Mouse (Mus musculus): ENCODE data around the gene Cacna2d1.

The Cacna2d1 gene

GRCm38 (mm10) chr5:16155375-16156284 is 221.1 kb downstream of the Cacna2d1 start:
- DNase-seq (ENCODE audit: low spot score), result no peak

- DNase-seq (ENCODE audit: low spot score), result no peak
Measured at GRCm38 (mm10) chr5:16163270-16163669, 228.8 kb downstream of the Cacna2d1 start.

DNA sequence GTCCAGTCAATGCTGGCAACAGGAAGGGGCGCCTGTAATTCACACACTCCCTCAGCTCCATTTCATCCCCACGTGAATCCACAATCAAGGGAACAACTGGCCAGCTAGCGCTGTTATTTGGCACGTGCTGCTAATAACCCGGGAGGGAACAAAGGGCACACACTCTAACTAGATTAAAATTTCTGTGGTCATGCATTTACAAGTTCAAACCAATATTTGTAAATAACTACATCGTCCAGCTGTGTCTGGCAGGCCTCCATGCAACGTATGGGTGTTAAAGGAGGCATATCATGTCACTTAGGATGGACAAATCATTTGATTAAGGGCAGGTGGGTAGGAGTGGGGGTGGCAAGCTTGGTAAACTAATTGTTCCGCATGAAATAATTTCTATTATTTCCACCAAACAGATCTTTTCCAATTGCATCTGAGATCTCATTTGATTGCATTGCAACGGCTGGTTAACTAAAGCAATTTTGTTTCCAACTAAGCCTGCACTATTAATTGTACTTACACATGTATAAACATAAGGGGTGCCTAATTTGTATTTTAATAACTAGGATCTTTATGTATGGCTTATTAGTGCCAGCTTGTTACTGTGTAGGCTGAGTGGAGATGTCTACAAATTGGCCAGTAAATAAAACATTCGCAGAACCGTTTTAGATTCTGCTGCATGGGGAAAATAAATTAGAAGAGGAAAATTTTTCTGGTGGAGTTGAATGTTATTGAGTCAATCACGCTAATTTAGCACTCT is 231.8 kb downstream of the Cacna2d1 start:
- DNase-seq (ENCODE audit: low spot score), result no peak

GRCm38 (mm10) chr5:16166868-16167267 is 232.4 kb downstream of the Cacna2d1 start:
- no peak for DNase-seq (ENCODE audit: low spot score)

DNA sequence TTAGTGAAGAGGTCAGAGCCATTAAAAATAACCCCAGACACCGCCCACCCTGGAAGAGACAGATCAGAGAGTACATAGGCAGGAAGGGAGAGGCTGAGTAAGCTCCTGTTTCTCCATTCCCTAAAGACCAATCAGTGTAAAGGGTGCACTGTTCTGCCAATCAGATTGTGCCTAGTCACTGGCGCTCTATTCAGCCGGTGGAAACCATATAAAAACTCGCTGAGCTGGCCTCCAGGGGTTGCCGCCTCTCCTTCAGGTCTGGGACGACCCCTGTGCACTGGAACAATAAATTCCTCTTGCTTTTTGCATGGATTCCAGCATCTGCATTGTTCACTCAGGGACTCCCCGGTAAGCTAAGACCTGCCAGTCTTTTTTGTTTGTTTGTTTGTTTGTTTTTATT is 246.6 kb downstream of the Cacna2d1 start:
- no peak for DNase-seq (ENCODE audit: low spot score)

DNA sequence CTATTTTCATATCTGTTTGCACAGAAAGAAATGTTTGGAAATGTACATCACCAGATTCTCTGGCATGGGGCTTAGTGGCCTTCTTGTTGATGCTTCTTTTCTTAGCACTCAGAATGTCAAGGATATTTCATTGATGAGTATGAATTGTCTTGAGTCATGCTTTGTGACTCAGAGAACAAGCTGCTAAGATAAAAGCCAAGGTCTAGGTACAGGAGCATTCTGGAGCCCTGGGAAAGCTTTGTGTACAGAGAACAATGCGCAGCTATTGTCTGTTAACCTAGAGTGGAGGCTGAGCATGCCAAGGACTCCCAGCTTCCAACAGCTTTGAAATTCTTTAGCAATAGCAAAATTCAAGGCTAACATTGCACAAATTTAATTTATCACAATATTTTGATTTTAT is 249.6 kb downstream of the Cacna2d1 start:
- DNase-seq (ENCODE audit: low spot score), result no peak

DNA sequence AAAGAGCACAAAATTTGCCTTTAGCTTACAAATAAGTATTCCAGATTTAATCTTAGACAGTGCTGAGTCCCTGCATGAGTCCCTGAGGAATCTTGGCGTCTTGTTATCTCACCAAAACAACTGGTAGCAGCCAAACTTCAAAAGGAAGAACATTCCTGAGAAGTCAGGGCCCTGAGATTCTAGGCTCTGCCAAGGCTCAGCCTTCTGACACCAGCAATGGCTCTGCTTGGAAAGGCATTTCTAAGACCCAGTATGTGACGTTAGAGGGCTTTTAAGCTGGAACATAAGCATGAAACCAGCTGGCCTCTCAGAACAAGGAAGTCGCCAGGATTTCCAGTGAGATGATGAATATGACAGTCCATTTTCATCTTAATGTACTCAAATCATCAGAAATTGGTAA is 253.4 kb downstream of the Cacna2d1 start:
- DNase-seq (ENCODE audit: low spot score), result no peak

GRCm38 (mm10) chr5:16189878-16190277 is 255.4 kb downstream of the Cacna2d1 start:
- DNase-seq (ENCODE audit: low spot score), result no peak

- no peak for DNase-seq (ENCODE audit: low spot score)
Measured at GRCm38 (mm10) chr5:16191165-16191564, 256.7 kb downstream of the Cacna2d1 start.

DNA sequence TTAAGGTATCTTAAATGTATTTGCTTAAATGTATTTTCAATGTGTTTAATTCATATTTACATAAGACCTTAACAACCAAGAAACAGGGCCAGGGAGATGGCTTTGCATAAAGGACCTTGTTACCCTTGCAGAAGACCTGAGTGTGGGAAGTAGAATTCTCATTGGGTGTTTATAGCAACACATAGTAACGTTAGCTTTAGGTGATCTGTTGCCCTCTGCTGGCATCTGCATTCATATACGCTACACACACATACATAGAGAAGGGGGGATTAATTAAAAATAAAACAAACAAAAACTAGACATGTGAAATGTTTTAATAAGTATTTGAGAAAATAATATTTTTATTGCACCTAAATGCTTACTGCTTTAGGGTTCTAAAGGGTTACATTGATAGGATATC is 265.3 kb downstream of the Cacna2d1 start:
- DNase-seq (ENCODE audit: low spot score), result no peak

GRCm38 (mm10) chr5:16221960-16222359 is 287.5 kb downstream of the Cacna2d1 start:
- DNase-seq (ENCODE audit: low spot score), result no peak

DNA sequence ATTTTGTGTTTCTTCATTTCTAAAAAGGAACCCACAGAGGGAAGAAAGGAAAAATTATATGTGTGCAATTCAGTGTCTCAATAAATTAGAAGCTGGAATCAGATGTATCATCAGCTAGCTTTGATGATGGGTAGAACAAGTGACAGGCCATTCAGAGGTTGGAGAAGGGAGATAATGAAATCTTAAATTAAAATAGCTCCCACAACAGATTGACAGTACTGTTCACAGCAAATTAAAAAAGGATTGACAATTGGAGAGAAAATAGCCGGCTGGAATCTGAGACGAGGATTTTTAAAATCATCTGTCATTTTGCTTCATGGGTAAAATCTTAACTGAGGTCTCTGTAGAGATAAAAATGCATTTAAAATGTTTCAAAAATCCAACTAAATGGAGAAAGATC is 290.9 kb downstream of the Cacna2d1 start:
- DNase-seq (ENCODE audit: low spot score), result no peak

DNA sequence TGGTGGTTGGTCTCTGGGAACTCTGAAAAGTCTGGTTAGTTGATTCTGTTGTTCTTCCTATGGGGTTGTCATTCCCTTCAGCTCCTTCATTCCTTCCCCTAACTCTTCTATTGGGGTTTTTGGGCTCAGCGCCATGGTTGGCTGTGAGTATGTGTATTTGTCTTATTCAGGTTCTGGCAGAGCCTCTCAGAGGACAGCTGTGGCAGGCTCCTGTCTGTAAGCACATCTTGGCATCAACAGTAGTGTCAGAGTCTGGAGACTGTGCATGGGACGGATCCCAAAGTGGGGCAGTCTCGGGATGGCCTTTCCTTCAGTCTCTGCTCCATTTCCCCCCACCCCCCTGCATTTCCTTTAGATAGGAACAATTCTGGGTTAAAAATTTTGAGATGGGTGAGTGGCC is 294.9 kb downstream of the Cacna2d1 start:
- no peak for DNase-seq (ENCODE audit: low spot score)

DNA sequence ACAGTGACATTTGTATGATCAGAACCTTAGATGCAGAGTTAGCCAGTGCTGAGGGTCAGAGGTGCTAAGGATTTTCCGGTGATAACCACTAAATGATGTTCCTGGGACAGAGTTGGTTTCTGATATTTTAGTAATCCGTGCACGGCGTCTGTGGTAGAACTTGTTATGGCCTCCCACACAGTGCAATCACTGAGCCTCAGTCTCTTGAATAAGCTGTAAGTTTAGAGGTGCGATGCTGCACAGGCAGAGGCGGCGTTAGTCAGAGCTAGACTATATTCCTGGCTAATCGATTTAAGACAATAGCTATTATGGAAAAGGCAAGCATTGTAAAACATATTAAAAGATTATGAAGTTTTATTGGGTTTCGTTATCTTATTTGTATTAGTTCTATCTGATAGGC is 297.0 kb downstream of the Cacna2d1 start:
- no peak for DNase-seq (ENCODE audit: low spot score)

- DNase-seq (ENCODE audit: low spot score), result no peak
Measured at GRCm38 (mm10) chr5:16234891-16235290, 300.4 kb downstream of the Cacna2d1 start.

- DNase-seq (ENCODE audit: low spot score), result no peak
Measured at GRCm38 (mm10) chr5:16235864-16236263, 301.4 kb downstream of the Cacna2d1 start.

DNA sequence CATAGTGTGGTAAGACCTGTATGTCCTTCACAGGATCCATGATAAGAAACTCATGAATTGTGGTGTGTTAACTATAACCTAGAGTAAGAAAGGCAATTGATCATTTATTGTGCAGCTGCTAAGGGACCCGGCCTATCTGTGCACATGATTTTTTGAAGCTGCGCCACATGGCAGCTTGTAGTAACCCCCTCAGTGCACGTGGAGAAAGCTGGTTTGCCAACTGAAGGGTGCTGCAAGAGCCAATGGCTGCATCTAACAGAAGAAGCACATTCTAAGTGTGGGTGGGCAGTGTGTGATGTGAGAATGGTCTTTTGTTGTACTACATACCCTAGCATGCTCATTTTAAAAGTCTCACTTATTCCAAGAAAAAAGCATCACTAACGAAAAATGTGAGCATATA is 302.1 kb downstream of the Cacna2d1 start:
- no peak for DNase-seq (ENCODE audit: low spot score)

- no peak for DNase-seq (ENCODE audit: low spot score)
Measured at GRCm38 (mm10) chr5:16237972-16238371, 303.5 kb downstream of the Cacna2d1 start.

DNA sequence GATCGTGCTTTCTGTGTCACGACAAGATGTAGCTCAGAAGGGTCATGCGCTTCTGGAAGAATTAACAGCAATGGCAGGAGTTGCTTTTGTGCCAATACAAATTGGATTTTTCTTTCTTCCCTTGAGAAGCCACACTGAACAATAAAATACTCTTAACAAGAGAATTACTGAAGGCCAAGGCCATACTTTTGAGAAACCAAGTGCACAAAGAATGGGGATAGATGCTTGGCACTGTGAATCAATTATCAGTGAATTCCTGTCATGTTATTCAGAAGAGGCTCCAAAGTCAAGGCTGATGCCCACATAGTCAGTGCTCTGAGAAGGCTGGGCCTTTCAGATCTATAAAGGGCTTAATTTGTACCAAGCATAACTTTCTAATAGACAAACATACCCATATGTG is 305.8 kb downstream of the Cacna2d1 start:
- DNase-seq (ENCODE audit: low spot score), result no peak

DNA sequence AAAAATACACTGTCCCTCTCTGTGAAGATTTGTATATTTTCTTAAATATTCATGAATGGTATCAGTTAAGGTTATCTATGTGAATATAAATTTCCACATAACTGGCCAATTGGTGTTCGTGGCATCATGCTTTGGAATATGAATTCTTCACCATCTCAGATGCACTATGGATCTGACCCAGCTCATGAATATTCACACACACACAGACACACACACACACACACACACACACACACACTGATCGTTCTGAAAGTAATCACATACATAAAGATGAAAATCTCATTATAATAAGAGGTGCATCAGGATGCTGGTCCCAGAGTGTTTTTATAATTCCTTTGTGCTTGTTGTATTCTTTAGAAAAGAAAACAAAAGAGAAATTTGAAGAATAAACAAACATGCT is 309.1 kb downstream of the Cacna2d1 start:
- DNase-seq (ENCODE audit: low spot score), result no peak

DNA sequence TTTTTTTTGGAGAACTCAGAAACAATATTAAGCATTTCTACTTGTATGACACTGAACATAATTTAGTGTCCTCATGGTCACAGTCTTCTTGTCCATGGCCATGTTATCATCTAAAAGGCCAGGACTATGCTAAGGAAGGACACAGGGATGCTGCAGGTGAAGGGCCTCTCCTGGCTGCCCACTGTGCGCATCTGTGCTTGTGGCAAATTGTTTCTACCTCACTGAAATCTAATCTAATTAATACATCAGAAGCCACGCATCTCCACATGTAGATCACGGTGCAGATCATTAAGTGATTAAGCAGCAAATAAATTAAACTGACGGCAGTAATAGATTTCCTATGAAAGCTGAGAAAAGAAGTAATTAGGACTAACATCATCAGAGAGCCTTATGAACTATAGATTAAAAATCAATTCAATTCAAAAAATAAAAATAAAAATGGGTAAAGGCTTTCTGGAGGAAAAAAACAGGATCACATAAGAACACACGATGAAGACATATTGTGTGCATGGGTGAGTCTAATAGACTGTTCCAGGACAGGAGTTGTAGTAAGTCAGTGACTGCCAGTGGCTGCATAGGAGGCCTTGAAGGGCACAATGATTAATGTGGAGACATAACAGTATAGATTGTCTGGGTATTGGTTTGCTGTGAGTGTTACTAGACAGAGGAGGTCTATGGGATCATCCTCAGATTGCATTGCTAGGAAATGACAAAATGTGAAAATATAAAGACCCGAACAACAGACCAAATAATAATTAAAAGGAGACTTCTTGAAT is 318.4 kb downstream of the Cacna2d1 start:
- no peak for DNase-seq (ENCODE audit: low spot score)

- no peak for DNase-seq (ENCODE audit: low spot score)
Measured at GRCm38 (mm10) chr5:16253768-16254167, 319.3 kb downstream of the Cacna2d1 start.

DNA sequence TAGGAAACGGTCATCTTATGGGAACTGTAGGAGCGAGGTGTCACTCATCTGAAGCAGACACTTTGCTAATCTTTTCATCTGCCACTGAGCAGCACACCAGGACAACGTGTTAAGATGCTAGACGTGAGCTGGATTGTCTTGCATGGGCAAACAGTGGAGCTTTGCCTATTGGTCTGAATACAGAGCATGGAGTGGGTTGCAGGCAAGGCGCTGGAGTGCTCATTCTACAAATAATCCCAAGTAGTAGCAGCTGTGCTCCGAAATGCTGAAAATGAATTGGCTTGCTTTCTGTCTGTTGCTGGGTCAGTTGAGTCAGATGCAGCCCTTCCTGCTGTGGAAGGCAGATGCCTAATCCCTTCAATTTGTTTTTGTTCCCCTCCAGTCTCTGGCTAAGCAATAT is 330.9 kb downstream of the Cacna2d1 start:
- DNase-seq (ENCODE audit: low spot score), result no peak
